Mouse (Mus musculus) MN1 (cell line): ENCODE results near the gene Gm5938.

ENCODE experiments used
- DNase-seq: peaks from one replicate; pipeline ENCODE4 v3.0.0-alpha.2; 2016; ENCODE audit warnings: low spot score

The Gm5938 gene

DNA sequence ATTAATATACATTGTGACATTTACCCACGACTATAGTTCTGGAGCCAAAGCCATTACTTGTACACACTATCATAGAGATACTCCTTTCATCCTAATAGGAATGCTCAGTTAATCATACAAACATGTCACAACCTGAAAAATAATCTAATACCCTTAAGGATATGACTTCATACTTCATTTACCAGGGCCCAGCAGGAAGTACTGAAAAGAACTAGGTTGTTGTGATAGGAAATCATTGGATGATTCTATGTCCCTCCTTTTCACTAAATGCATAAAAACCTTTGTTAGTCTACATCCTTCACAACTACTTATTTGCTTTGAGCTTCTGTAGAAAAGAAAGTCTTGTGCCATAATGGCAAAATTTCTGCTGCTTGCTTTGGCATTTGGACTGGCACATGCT lies at the start of gene Gm5938:
Gm5938 (plus strand) TSS at position 301 of the 400 bp plus-strand sequence.
- no peak for DNase-seq

- DNase-seq: no peak
These were observed 34.0 kb upstream of the Gm5938 start, which contains the start of gene Obp1a for GRCm38 (mm10) chrX:78091274-78091673. Obp1a (minus strand) TSS chrX:78091374.
